Mouse (Mus musculus) G1E (cell line): ENCODE measurements at regions not wholly inside any gene's neighbourhood (a gene's known extent, or its start where the extent isn't known, plus 50 kb on each side); places are given as distances from the start of the nearest gene placed in this dataset.

Experiments used
- ATAC-seq: 2 replicates; pipeline ENCODE4 v1.8.0; 2016; ENCODE audit warnings: mild to moderate bottlenecking; ENCODE audit not compliant: insufficient number of reproducible peaks, poor library complexity, low FRiP score, severe bottlenecking; ENCODE audit errors: extremely low read depth
- DNase-seq: peaks from one replicate; pipeline ENCODE4 v3.0.0; 2012; ENCODE audit warnings: low spot score
- H3K27me3 ChIP-seq: 2 replicates; pipeline ENCODE4 v1.6.1; 2012; ENCODE audit warnings: mild to moderate bottlenecking, low read length, inconsistent platforms; ENCODE audit not compliant: insufficient read depth
- H3K36me3 ChIP-seq: replicated peaks from 2 replicates; pipeline ENCODE3; 2012; ENCODE audit warnings: mild to moderate bottlenecking, inconsistent platforms
- H3K4me1 ChIP-seq: 2 replicates; pipeline ENCODE4 v1.6.1; 2012; ENCODE audit warnings: low read depth, low read length, inconsistent platforms, mixed read lengths; ENCODE audit not compliant: insufficient read depth
- H3K4me3 ChIP-seq: 2 replicates; pipeline ENCODE4 v1.5.1; 2012; ENCODE audit warnings: low read depth, mild to moderate bottlenecking, inconsistent platforms, low read length, moderate library complexity, mixed read lengths
- H3K9me3 ChIP-seq: replicated peaks from 2 replicates; pipeline ENCODE4 v1.6.1; 2012; ENCODE audit warnings: inconsistent platforms
- CTCF ChIP-seq: IDR thresholded peaks from 2 replicates; pipeline ENCODE4 v1.5.1; 2012; ENCODE audit warnings: low read depth, low read length, inconsistent platforms, mixed read lengths
- GATA1 ChIP-seq: IDR thresholded peaks from 2 replicates; pipeline ENCODE4 v1.6.1; 2012; ENCODE audit warnings: borderline replicate concordance, low read length, inconsistent platforms, mixed read lengths
- GATA2 ChIP-seq: IDR thresholded peaks from 2 replicates; pipeline ENCODE4 v1.6.1; 2012; ENCODE audit warnings: low read depth, low read length, inconsistent platforms, borderline replicate concordance
- POLR2AphosphoS5 ChIP-seq: IDR thresholded peaks from 2 replicates; pipeline ENCODE4 v1.6.1; 2012; ENCODE audit warnings: low read depth, low read length, inconsistent platforms; ENCODE audit not compliant: insufficient replicate concordance
- TAL1 ChIP-seq: conservative IDR thresholded peaks from 2 replicates; pipeline ENCODE4 v1.6.1; 2012; ENCODE audit warnings: low read depth, low read length, inconsistent platforms, mixed read lengths

GRCm38 (mm10) chr15:93062213-93063131 lies 212.5 kb downstream of the Gxylt1 start:
- ATAC-seq (no peak), DNase-seq (no peak)
- Histone ChIP-seq H3K9me3 (peaks cover 26% of the 10 kb centered on the region), H3K36me3 (no peaks in the 10 kb centered on the region), H3K4me3 (no peak overlapping the region), H3K27me3 (no peaks in the 10 kb centered on the region), H3K4me1 (no peaks in the 10 kb centered on the region)
- no peak for TF ChIP-seq GATA2

GRCm38 (mm10) chr15:93053471-93053870 lies 221.5 kb downstream of the Gxylt1 start:
- Histone ChIP-seq H3K36me3 (no peaks in the 10 kb centered on the region), H3K9me3 (peaks cover 32% of the 10 kb centered on the region), H3K4me3 (no peak overlapping the region), H3K27me3 (no peaks in the 10 kb centered on the region), H3K4me1 (no peaks in the 10 kb centered on the region)
- DNase-seq (no peak), ATAC-seq (no peak)
- TF ChIP-seq POLR2AphosphoS5 (no peak), GATA1 (no peak), CTCF (no peak), TAL1 (no peak), GATA2 (no peak)

- ATAC-seq (no peak), DNase-seq (no peak)
- Histone ChIP-seq H3K4me3 (no peak overlapping the region), H3K4me1 (no peaks in the 10 kb centered on the region), H3K9me3 (peaks cover 24% of the 10 kb centered on the region), H3K36me3 (no peaks in the 10 kb centered on the region), H3K27me3 (no peaks in the 10 kb centered on the region)
- TF ChIP-seq GATA1, result no peak
- TF ChIP-seq GATA2, result no peak
- no peak for TF ChIP-seq TAL1
- TF ChIP-seq CTCF, result no peak
- no peak for TF ChIP-seq POLR2AphosphoS5
These were observed 247.8 kb downstream of the Gxylt1 start for GRCm38 (mm10) chr15:93027185-93027584.

GRCm38 (mm10) chr15:93026456-93027078 lies 248.4 kb downstream of the Gxylt1 start:
- Histone ChIP-seq H3K36me3 (no peaks in the 10 kb centered on the region), H3K4me1 (no peaks in the 10 kb centered on the region), H3K4me3 (no peak overlapping the region), H3K27me3 (no peaks in the 10 kb centered on the region), H3K9me3 (peaks cover 26% of the 10 kb centered on the region)
- no peak for DNase-seq
- no peak for TF ChIP-seq POLR2AphosphoS5
- no peak for ATAC-seq

- Histone ChIP-seq H3K36me3 (no peaks in the 10 kb centered on the region), H3K9me3 (peaks cover 24% of the 10 kb centered on the region), H3K27me3 (no peaks in the 10 kb centered on the region), H3K4me3 (no peak overlapping the region), H3K4me1 (no peaks in the 10 kb centered on the region)
- TF ChIP-seq POLR2AphosphoS5, result no peak
- ATAC-seq (no peak), DNase-seq (no peak)
These were observed 249.2 kb downstream of the Gxylt1 start for GRCm38 (mm10) chr15:93025791-93026190.

GRCm38 (mm10) chr15:93024171-93024570 lies 250.8 kb downstream of the Gxylt1 start:
- no peak for ATAC-seq
- Histone ChIP-seq H3K9me3 (peaks cover 27% of the 10 kb centered on the region), H3K27me3 (no peaks in the 10 kb centered on the region), H3K4me1 (no peaks in the 10 kb centered on the region), H3K4me3 (no peak overlapping the region), H3K36me3 (no peaks in the 10 kb centered on the region)
- no peak for DNase-seq
- TF ChIP-seq CTCF (no peak), GATA1 (no peak), POLR2AphosphoS5 (no peak), TAL1 (no peak), GATA2 (no peak)

- Histone ChIP-seq H3K4me3 (no peak overlapping the region), H3K27me3 (no peaks in the 10 kb centered on the region), H3K36me3 (no peaks in the 10 kb centered on the region), H3K4me1 (no peaks in the 10 kb centered on the region), H3K9me3 (peaks cover 35% of the 10 kb centered on the region)
- no peak for DNase-seq
- TF ChIP-seq CTCF (no peak), TAL1 (no peak), GATA2 (no peak), POLR2AphosphoS5 (no peak), GATA1 (no peak)
- no peak for ATAC-seq
These were observed 263.8 kb downstream of the Gxylt1 start for GRCm38 (mm10) chr15:93011166-93011565.
